Mouse (Mus musculus): Measurements from ENCODE around the gene Itprid2.

Itprid2 gene

GRCm38 (mm10) chr2:79651701-79652100 is 16.5 kb downstream of the Itprid2 start:
- DNase-seq: no peak

DNA sequence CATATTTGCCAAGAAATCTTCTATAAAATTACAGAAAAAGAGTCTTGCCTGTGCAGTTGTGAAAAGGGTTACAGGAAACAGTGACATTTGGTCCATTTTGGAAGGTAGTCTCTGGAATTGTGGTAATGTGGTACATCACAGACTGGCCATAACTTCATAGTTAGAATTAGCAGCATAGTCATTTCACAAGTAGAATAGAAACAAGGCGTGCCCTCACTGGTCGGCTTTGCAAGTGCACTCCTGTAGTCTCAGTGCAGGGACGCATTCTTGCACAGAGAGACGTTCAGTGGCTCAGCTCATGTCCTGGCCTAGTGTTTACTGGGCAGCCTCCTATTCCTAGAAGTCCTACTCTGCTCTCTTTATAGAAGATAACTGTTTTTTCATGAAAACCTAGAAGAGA is 17.4 kb downstream of the Itprid2 start:
- no peak for DNase-seq

- DNase-seq: no peak
These were observed 18.1 kb downstream of the Itprid2 start for GRCm38 (mm10) chr2:79653093-79653808.

DNA sequence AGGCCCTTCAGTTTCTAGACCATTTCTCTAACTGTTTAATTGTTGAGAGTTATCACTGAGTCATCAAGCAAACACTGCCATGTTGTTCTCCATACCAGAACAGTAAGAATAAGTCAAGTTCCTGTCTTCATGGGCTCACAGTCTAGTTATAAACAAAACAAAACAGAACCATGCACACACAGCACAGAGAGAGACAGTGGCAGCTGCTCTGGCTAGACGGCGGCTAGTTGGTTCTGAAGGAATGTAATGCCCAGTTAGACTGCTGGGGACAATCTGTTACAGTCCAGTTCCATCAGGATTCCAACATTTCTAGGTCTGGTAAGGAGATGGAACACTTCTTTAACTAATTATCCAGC is 18.6 kb downstream of the Itprid2 start:
- no peak for DNase-seq

- no peak for DNase-seq
These were observed 21.9 kb downstream of the Itprid2 start for GRCm38 (mm10) chr2:79657062-79657461.

- DNase-seq: no peak
These were observed 25.4 kb downstream of the Itprid2 start for GRCm38 (mm10) chr2:79660417-79661185.

GRCm38 (mm10) chr2:79661486-79662104 is 26.4 kb downstream of the Itprid2 start:
- no peak for DNase-seq

- DNase-seq: no peak
These were observed 29.6 kb downstream of the Itprid2 start for GRCm38 (mm10) chr2:79664532-79665286.

GRCm38 (mm10) chr2:79665492-79665891 is 30.3 kb downstream of the Itprid2 start:
- DNase-seq: no peak

DNA sequence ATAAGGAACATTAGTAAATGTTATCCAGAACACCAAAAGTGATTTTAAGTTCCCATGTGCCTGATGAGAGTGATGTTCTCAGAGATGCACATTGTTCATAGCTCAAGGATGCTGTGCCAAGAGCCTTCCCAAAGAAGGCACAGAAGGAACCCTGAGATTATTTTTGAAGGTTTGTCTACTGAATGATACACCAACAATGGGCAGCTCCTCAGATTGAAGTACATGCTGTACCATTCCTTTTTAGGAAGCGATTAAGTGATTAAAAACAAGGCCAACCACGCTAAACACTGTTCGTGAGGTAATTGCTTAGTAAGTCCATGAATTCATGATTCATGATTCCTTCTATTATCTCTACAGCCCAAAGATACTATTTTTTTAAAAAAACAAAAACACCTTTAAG is 40.1 kb downstream of the Itprid2 start:
- no peak for DNase-seq

DNA sequence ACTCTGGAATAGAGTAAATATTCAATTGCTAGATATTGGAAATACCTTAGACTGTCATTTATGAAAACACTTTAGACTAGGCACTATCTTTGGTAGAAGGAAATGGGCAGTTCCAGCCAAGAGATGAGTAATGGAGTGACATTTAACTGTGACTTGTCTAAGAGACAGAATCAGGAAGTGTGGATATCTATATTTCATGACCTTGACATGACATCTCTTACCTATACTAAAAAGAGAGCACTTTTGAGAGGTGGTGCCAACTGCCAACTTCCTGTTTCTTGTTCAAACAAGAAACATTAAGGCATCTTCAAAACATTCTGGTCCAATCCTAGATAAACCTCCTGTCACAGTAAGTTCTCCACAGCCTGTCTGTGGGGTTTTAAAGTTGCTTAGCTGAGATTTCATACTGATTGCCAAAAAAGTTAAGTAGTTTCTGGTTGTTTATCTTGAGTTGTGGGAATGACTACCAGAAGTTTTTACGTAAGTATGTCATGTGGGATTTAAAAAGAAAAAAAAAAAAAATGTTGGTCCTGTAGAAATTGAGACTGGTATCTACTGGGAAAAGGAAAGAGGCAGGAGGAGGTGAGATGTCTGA is 42.6 kb downstream of the Itprid2 start:
- DNase-seq: no peak

GRCm38 (mm10) chr2:79681672-79682071 is 46.5 kb downstream of the Itprid2 start:
- no peak for DNase-seq

DNA sequence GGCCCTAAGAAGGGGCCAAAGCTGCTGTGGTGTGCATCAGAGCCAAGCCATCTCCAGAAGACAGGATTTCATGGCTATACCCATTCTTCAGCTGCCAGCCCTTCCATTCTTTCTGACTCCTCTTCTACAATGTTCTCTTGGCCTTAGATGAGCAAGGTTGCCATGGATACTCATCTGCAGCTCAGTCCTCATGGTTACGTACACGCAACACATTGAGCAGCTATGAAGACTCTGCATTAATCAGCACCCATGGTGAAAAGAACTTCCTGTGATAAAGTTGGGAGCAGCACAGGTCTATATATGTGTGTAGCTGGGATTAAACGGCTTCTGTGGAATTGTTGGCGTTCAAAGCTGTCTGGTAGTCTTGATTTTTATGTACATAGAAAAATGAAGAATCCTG is 48.1 kb downstream of the Itprid2 start:
- no peak for DNase-seq

- no peak for DNase-seq
These were observed 55.7 kb downstream of the Itprid2 start for GRCm38 (mm10) chr2:79690838-79691237.

- no peak for DNase-seq
These were observed 60.0 kb downstream of the Itprid2 start for GRCm38 (mm10) chr2:79695190-79695589.

DNA sequence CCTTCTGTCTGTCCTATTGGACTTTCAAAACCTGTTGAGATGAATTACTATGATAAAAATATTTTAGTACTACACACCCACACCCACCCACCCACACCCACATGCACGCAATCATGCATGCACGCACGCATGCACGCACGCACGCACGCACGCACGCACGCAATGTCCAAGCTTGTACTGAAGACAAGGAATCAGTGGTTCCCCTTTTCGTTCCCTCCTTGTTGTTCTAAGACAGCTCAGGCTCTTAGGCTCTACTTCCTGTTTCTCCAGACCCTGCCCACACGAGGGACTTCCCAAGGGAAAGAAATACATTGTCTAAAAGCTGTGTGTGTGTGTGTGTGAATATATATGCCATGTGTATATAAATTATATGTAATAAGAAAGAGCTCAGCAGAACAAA is 60.8 kb downstream of the Itprid2 start:
- DNase-seq: no peak

DNA sequence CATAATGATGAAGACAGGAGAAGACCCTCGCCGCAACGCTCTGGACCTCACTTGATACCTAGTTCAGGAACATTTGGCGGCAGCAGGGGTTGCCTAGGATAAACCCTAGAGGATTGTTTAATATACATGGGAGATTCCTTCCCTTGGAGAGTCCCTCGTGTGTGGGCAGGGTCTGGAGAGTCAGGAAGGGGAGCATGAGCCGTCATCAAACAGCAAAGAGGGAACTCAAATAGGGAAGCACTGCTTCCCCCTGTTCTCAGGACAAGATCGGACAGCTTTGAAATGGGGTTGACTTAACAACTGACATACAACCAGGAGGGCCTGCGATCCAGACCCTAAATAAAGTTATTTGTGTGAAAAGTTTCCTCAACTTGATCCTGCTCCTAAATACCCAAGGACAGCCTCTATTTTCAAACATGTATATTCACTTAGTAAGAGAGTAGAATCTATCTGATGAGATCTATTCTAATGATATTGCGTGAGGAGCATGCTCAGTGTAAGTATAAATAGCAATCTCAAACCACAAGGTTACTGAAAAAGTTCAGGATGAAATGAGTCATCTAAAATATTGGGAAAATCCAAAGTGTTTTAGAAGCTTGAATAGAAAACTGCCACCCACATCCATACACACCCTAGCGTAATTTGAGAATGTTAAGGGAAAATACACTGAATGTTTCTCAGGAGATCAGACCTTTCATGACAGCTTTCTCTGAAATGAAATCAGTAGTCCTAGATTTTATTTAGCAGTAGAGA is 61.5 kb downstream of the Itprid2 start:
- no peak for DNase-seq

DNA sequence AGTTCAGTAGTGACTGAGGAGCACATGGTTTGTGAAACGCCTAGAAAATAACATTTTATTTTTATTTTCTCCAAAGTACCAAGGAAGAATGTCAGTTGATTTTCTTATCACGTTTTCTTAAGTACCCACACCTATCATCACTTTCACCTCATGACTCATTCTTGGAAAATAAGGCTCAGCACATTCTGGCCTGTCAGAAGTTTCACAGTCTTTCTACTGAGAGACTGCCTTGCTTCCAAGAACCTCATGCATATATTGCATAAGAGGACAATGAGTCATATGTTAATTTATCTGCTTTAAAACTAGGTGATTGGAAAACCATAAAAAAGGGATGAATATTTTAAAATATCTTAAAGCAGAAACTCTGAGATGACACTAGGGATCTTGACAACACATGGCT is 63.0 kb downstream of the Itprid2 start:
- DNase-seq: no peak

DNA sequence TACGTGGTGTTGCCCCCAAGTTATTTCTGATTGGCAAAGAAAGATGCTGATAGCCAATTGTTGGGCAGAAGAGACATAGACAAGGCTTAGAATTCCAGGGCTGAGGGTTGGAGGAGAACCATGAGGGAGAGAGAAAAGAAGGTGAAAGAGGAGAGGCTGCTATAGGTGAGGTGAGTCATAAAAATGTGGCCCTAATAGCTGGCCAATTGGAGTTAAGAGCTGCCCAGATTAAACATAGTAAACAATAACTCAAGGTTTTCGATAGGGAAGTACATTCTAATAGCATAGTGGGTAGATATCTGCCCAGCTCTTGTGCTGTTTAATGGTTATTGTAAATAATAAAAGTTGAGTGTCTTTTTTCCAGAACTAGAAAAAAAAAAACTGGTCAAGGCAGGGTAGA is 69.6 kb downstream of the Itprid2 start:
- DNase-seq: no peak

DNA sequence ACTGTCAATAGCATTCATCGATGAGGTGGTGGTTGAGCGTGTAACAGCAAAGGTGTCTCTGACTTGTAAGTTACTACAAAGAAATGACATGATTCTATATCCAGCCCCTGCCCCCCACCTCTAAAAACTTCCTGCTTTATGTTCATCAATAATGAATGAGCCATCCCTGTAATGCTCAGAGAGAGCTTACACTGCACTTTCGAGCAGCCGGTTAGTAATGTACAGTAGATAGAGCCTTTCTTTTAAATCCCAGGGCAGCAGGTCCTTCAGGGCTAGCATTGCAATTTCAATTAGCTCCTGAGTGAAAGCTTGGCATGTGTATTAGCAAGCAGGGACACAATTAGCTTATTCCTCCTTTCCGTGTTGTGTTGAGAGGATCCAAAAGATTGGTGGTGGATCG is 72.4 kb downstream of the Itprid2 start, which contains the start of gene Ppp1r1c:
Ppp1r1c (plus strand) TSS at position 206 of the 400 bp plus-strand sequence.
- DNase-seq: no peak

DNA sequence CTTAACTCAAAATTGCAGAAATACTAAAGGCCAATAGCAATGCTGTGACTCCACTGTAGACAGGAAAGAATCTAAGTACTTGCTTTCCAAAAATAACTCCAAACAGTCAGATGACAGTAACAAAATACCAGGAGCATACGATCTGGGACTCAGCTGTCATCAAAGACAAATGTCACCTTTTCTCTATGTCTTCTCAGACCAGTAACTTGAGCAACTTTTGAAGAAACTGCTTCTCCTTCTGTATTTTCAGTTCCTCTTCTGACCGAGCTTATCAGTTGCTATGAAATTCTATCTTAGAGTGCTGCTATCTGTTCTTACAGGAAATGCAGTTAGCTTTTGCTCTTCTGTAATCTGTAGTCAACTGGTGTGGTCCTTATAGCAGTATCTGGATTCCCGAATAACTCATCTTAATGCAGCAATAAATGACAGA is 78.5 kb downstream of the Itprid2 start:
- no peak for DNase-seq

DNA sequence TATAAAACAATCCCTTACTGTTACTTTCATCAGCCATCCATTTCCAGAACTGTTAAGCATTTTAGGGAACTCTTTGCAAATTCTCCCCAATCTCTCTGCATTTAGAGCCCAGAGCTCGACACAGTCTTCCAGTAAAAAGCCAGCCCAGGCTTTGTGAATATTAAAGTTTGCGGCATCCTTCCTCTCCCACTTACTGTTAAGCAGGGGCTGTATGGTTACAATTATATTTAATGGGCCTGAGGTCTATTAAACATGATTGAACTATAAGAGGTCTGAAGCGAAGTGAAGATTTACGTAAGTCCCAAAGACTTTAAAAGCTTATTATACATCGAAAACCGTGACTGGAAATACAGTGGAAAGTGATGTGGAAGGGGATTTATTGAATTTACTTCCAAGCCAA is 79.6 kb downstream of the Itprid2 start:
- DNase-seq: no peak
